Mouse (Mus musculus) myocyte (in vitro differentiated cells): ENCODE data around the gene Xrcc6. TPM values are rescaled to one million over a fixed set of nuclear protein-coding genes. Genes with fewer than 3 reads are reported as not detected.
"Not testable (repeated sequence)": the region's sequence is repeated elsewhere in the genome, so short reads cannot be mapped to it uniquely, and the experiment has no call there.

Experiments
- H3K27me3 ChIP-seq: one replicate; pipeline ENCODE4 v1.6.1; 2011; ENCODE audit not compliant: control insufficient read depth, insufficient read depth, insufficient read length
- H3K36me3 ChIP-seq: one replicate; pipeline ENCODE4 v1.6.1; 2011; ENCODE audit not compliant: control insufficient read depth, insufficient read depth
- H3K4me2 ChIP-seq: one replicate; pipeline ENCODE4 v1.6.1; 2011; ENCODE audit warnings: low read depth, control low read depth
- H3K4me3 ChIP-seq: one replicate; pipeline ENCODE4 v1.5.1; 2011; ENCODE audit warnings: mild to moderate bottlenecking, control low read depth, moderate library complexity
- H3K79me2 ChIP-seq: one replicate; pipeline ENCODE4 v1.6.1; 2011; ENCODE audit not compliant: control insufficient read depth, insufficient read depth
- H3ac ChIP-seq: one replicate; pipeline ENCODE4 v1.6.1; 2011; ENCODE audit not compliant: control insufficient read depth, insufficient read length
- CEBPB ChIP-seq: IDR thresholded peaks from 2 replicates; pipeline ENCODE4 v1.6.1; 2011; ENCODE audit warnings: mild to moderate bottlenecking, moderate library complexity; ENCODE audit not compliant: poor library complexity, insufficient read depth, severe bottlenecking
- E2F4 ChIP-seq: IDR thresholded peaks from one replicate; pipeline ENCODE4 v1.6.1; 2011; ENCODE audit warnings: mild to moderate bottlenecking, control low read depth, moderate library complexity; ENCODE audit not compliant: insufficient read depth
- MAX ChIP-seq: IDR thresholded peaks from one replicate; pipeline ENCODE4 v1.6.1; 2011; ENCODE audit warnings: low read depth, mild to moderate bottlenecking, control low read depth
- MYOD1 ChIP-seq, 3 experiments: IDR thresholded peaks; one replicate each; pipeline ENCODE4 v1.6.1; 2011; ENCODE audit warnings: control low read depth in 2 of 3, low read depth in 2 of 3, mild to moderate bottlenecking in 2 of 3, moderate library complexity in 1 of 3; ENCODE audit not compliant: insufficient read length in 2 of 3, control insufficient read depth in 1 of 3
- MYOG ChIP-seq, 3 experiments: IDR thresholded peaks; one replicate each; pipeline ENCODE4 v1.6.1; 2011; ENCODE audit warnings: control low read depth in 2 of 3, low read depth in 2 of 3, mild to moderate bottlenecking in 2 of 3; ENCODE audit not compliant: insufficient read length in 2 of 3, control insufficient read depth in 1 of 3, insufficient read depth in 1 of 3
- POLR2A ChIP-seq: IDR thresholded peaks from one replicate; pipeline ENCODE4 v1.6.1; 2011; ENCODE audit warnings: low read depth, mild to moderate bottlenecking, control low read depth, moderate library complexity; ENCODE audit not compliant: insufficient read length
- POLR2AphosphoS2 ChIP-seq: IDR thresholded peaks from one replicate; pipeline ENCODE4 v1.6.1; 2011; ENCODE audit warnings: low read depth, control low read depth; ENCODE audit not compliant: insufficient read length
- REST ChIP-seq: IDR thresholded peaks from one replicate; pipeline ENCODE4 v1.6.1; 2011; ENCODE audit warnings: mild to moderate bottlenecking, control low read depth, moderate library complexity; ENCODE audit not compliant: insufficient read depth, insufficient read length
- SRF ChIP-seq: IDR thresholded peaks from one replicate; pipeline ENCODE4 v1.6.1; 2011; ENCODE audit warnings: low read depth; ENCODE audit not compliant: control insufficient read depth, insufficient read length
- TCF12 ChIP-seq: IDR thresholded peaks from one replicate; pipeline ENCODE4 v1.6.1; 2011; ENCODE audit warnings: mild to moderate bottlenecking, control low read depth; ENCODE audit not compliant: poor library complexity, insufficient read depth, severe bottlenecking
- TCF3 ChIP-seq: IDR thresholded peaks from one replicate; pipeline ENCODE4 v1.6.1; 2011; ENCODE audit warnings: low read depth, control low read depth; ENCODE audit not compliant: insufficient read length
- USF1 ChIP-seq: IDR thresholded peaks from one replicate; pipeline ENCODE4 v1.6.1; 2011; ENCODE audit warnings: low read depth, mild to moderate bottlenecking, control low read depth, moderate library complexity
- polyA plus RNA-seq: library from polyadenylated mRNA; unstranded; fragments of >200 nt; fragmentation: generic; extraction: Trizol; gene quantifications from one replicate; pipeline ENCODE4 v1.2.1, GENCODE M21; 2012; ENCODE audit warnings: missing spikeins

Xrcc6 gene
- polyA plus RNA-seq, 1 experiment: 46.3 TPM

DNA sequence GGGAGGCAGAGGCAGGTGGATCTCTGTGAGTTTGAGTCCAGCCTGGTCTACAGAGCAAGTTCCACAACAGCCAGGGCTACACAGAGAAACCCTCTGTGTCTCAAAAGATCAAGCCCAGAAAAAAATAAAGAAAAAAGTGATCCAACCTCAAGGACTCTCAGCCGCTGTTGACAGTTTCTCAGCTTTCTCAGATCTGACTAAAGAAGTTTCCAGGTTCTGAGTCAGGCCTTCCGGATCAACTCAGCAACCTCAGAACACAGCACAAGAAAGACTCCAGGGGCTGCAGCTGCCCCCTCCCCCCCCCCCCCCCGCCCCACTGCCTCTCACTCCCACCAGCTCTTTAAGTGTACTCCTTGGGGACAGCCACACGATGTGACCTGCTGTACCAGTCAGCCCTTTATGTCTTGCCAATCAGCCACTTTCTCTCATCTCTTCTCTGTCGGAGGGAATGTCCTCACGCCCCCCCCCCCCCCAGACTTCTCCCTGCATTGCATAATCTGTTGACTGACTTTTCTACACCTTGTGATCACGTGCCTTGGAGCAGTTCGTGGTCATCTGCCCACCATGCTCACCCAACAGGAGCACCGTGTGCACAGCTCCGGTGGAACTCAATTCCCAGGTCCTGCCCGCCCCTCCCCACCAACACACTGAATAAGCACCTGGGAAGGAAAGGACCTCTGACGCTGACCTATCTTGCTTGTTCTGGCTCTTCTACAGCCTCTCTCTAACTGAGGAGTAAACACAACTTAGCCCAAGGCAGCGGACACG is 21.4 kb upstream of the Xrcc6 start:
- H3K36me3 ChIP-seq: no peaks in the 10 kb centered on the region
- H3K27me3 ChIP-seq: no peaks in the 10 kb centered on the region
- H3K79me2 ChIP-seq: no peaks in the 10 kb centered on the region
- no peak overlapping the region for H3K4me3 ChIP-seq
- no peak overlapping the region for H3ac ChIP-seq
- no peak for TF ChIP-seq USF1
- no peak for TF ChIP-seq SRF
- no peak for TF ChIP-seq TCF3
- no peak for TF ChIP-seq E2F4
- TF ChIP-seq MYOG (IDR thresholded peaks at IDR 0.05; ENCODE audit: control insufficient read depth in 1 of 3, insufficient read depth in 1 of 3, insufficient read length in 2 of 3, low read depth in 2 of 3): no peak
- no peak for TF ChIP-seq POLR2A
- TF ChIP-seq MAX: no peak
- TF ChIP-seq TCF12: no peak
- TF ChIP-seq REST: no peak
- TF ChIP-seq CEBPB: no peak
- TF ChIP-seq POLR2AphosphoS2: no peak
- TF ChIP-seq MYOD1 (IDR thresholded peaks at IDR 0.05; ENCODE audit: control insufficient read depth in 1 of 3, insufficient read length in 2 of 3, low read depth in 2 of 3): no peak
- no peak overlapping the region for H3K4me2 ChIP-seq

DNA sequence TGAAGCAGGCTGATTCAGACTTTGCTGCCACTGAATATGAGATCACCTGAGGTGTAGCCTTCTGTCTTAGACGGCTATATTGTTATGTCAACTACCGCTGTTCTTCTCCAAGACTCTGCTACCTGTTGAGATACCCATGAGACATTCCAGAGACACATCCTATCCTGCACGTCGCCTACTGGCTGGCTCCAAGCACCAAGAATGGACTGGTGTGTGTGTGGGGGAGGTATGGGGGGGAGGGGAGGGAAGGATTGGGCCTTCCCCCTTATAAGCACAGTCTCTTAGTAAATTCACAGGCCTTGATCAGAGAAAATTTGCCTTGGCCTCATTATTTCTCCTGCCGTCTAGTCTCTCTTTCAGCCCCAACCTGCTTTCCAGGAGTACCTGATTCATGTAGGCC is 19.8 kb upstream of the Xrcc6 start:
- Histone ChIP-seq H3K36me3 (no peaks in the 10 kb centered on the region), H3ac (no peak overlapping the region), H3K4me2 (no peak overlapping the region), H3K79me2 (no peaks in the 10 kb centered on the region), H3K4me3 (no peak overlapping the region), H3K27me3 (no peaks in the 10 kb centered on the region)
- TF ChIP-seq MYOG (IDR thresholded peaks at IDR 0.05; ENCODE audit: control insufficient read depth in 1 of 3, insufficient read depth in 1 of 3, insufficient read length in 2 of 3, low read depth in 2 of 3) (no peak), SRF (no peak), MAX (no peak), TCF12 (no peak), E2F4 (no peak), CEBPB (no peak), USF1 (no peak), REST (no peak), POLR2AphosphoS2 (no peak), POLR2A (no peak), MYOD1 (IDR thresholded peaks at IDR 0.05; ENCODE audit: control insufficient read depth in 1 of 3, insufficient read length in 2 of 3, low read depth in 2 of 3) (no peak), TCF3 (no peak)

DNA sequence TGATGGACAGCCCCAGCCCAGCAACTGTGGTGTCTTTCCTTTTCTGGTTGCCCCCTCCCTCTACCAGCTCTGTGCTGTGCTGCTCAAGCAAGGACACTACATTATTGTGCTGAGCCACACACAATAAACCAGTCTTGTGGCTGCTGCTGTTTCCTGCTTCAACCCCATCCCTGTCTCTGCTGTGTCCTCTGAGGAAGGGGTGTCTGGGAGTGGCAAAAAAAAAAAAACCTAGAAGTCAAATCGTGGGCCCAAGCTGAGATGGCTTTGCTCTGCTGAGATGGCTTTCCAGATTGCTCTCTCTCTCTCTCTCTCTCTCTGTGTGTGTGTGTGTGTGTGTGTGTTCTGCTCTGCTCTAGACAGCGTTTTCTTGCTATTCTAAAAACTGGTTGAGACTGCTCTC is 19.2 kb upstream of the Xrcc6 start:
- H3K4me3 ChIP-seq: no peak overlapping the region
- TF ChIP-seq USF1 (no peak), MYOG (IDR thresholded peaks at IDR 0.05; ENCODE audit: control insufficient read depth in 1 of 3, insufficient read depth in 1 of 3, insufficient read length in 2 of 3, low read depth in 2 of 3) (no peak), POLR2AphosphoS2 (no peak), CEBPB (no peak), TCF12 (no peak), TCF3 (no peak), MAX (no peak), MYOD1 (IDR thresholded peaks at IDR 0.05; ENCODE audit: control insufficient read depth in 1 of 3, insufficient read length in 2 of 3, low read depth in 2 of 3) (no peak), E2F4 (no peak), REST (no peak)
- no peak overlapping the region for H3ac ChIP-seq
- H3K27me3 ChIP-seq: no peaks in the 10 kb centered on the region
- no peaks in the 10 kb centered on the region for H3K36me3 ChIP-seq
- H3K79me2 ChIP-seq: no peaks in the 10 kb centered on the region
- H3K4me2 ChIP-seq: no peak overlapping the region

DNA sequence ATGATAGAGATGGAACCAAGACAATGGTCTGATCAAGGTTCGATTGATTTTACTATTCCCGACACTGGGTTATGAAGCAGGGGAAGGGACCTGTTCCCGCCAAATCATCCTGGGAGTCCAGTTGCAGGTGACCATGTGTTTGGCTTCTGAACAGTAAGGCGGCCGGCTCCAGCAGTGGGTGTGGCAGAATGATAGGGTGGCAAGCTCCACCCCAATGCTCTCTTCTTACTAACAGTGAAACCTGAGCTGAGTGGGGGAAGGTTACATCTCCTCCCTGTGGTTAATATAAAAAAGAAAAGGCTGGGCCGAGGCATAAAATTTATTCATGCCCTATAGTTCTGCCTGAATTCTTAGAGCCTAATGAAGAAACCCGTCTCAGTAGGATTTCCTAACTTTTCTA is 18.5 kb upstream of the Xrcc6 start:
- Histone ChIP-seq H3K27me3 (no peaks in the 10 kb centered on the region), H3K79me2 (no peaks in the 10 kb centered on the region), H3K4me2 (peak overlapping the region; percentile 49), H3K36me3 (no peaks in the 10 kb centered on the region), H3K4me3 (no peak overlapping the region), H3ac (no peak overlapping the region)
- TF ChIP-seq TCF3 (no peak), USF1 (no peak), E2F4 (no peak), MYOD1 (IDR thresholded peaks at IDR 0.05; ENCODE audit: control insufficient read depth in 1 of 3, insufficient read length in 2 of 3, low read depth in 2 of 3) (peak in 2 of 3 experiments; percentile 20 to 74), REST (no peak), SRF (no peak), TCF12 (no peak), MAX (no peak), CEBPB (no peak), MYOG (IDR thresholded peaks at IDR 0.05; ENCODE audit: control insufficient read depth in 1 of 3, insufficient read depth in 1 of 3, insufficient read length in 2 of 3, low read depth in 2 of 3) (peak in 1 of 3 experiments; percentile 61), POLR2A (no peak), POLR2AphosphoS2 (no peak)

DNA sequence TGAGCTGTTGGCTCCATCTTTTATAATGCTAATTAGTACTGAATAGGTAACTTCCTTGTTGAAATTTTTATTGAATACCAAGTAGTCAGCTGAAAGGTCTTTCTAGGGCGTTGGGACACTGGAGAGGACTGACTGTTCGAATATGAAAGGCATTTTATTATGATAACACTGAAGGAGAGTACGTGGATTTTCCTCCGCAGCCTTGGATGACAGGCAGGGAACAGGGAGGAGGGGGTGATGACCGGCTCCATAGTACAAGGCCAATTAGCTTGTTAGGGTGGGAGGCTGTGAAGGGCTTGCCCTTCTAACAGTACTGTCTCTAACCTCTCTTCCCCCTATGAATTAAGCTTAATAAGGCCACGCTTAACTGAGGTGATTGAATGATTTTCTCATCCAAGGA is 18.0 kb upstream of the Xrcc6 start:
- not testable (repeated sequence) for H3ac ChIP-seq, H3K27me3 ChIP-seq, H3K36me3 ChIP-seq, H3K79me2 ChIP-seq, H3K4me3 ChIP-seq
- peak overlapping the region; percentile 49 for H3K4me2 ChIP-seq

DNA sequence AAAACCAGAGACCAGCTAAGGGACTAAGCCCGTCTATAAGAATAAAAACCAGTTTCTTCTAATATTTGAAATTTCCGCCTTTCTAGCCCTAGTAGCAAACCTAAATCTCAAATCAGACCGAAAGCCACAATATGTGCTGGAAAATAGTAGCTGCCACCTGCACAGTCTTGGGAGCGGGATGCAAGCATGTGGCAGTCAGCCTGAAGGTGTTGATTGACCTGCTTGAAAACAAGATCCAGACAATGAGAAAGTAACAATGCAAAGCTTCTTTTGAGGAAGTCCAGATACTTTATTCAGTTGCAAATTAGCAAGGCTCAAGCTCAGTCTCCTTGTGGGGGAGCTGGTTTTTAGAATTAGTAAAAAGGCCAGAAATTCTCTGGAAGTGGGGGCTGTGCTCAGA is 17.1 kb upstream of the Xrcc6 start:
- H3K79me2 ChIP-seq, H3ac ChIP-seq, H3K4me2 ChIP-seq, H3K27me3 ChIP-seq, H3K4me3 ChIP-seq, H3K36me3 ChIP-seq: not testable (repeated sequence)

DNA sequence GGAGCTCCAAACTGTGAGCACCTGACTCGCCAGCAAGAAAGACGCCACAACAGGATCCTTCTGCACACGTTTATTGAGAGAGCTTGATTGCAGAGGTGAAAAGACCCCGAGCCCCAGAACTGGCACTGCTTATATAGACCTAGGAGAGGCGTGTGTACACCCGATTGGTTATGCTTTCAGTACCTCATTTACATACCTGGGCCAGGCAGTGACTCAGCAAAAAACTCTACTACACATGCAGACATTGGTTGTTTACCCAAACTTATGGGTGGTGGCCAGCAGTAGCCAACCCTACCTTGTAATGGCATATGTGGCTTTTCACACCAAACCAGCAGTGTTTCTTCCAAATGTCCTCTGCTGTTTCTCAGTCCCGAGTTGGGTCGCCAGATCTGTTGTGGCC is 12.5 kb upstream of the Xrcc6 start:
- not testable (repeated sequence) for H3ac ChIP-seq, H3K4me3 ChIP-seq, H3K4me2 ChIP-seq, H3K36me3 ChIP-seq, H3K27me3 ChIP-seq, H3K79me2 ChIP-seq
